Mouse (Mus musculus) retina, postnatal 1 day (tissue): Measurements from ENCODE around the gene Lmnb2.
A peak's percentile ranks its signal among the peaks of the same experiment; 100 is the strongest.

Experiments used
- DNase-seq: peaks from one replicate; pipeline ENCODE4 v3.0.0-alpha.2; 2012

Gene Lmnb2

DNA sequence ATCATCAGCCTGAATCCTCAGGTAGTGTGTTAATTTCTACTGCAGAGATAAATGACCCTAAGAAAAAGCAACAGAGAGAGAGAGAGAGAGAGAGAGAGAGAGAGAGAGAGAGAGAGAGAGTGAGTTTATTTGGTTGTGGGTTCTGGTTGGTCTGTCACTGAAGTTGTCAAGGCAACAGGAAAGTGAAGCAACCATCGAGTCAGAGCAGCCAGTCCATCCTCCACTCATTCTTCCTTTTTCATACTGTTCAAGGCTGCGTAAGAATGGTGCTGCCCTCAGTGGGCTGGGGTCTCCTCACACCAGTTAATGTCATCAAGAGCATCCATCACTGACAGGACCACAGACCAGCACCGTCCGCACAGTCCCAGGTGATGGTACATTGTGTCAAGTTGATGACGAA is 26.2 kb upstream of the Lmnb2 start:
- no peak for DNase-seq

DNA sequence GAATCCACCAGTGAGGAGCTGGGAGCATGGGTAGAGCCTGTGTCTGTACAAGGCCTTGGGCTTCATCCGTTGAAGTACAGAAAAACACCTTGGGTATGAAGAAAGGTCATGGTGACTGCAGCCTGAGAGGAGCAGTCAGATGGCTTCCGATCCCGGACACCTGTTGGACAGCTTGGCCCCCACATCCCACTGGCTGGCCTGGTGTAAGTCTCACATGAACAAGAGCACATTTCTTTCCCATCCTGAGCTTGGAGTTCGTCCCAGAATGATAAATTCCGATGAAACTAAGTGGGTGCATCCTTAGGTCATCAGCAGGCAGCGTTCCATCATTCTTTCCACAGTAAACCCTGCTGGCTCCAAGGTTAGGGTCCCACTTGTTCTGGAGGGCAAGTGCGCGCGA is 25.7 kb upstream of the Lmnb2 start:
- no peak for DNase-seq

DNA sequence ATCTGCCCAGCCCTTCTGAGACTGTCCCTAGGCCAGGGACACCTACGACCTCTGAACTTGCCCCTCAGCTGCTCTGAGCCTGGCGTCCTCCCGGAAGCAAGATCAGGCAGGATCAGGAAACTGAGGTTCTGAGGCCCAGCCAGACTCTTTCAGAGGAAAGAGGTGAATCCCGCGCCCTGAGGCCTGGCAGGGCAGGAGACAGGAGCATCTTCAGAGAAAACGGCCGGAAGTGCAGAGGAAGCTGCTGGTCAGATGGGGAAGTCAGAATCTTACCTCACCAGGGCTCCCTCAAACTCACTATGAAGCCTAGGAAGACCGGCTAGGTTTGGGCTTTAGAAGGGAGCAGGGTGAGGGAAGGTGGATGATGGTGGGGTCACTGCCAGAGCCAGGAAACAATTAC is 24.9 kb upstream of the Lmnb2 start:
- no peak for DNase-seq

DNA sequence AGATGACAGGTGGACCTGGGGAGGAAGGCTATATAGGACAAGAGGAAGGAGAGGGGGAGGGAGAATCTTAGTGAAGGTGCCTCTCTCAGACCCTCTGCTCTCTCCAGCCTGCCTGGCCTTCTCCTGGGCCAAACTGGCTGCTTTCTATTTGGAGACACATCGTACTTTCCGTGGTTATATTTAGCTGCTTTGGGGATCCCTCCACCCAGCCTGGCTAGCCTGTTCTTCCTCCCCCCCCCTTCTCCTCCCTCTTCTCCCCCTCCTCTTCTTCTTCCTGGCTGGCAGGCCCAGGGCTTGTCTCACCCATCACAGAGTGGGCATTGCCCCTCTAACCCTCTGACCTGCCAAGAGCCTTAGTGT is 22.9 kb upstream of the Lmnb2 start:
- no peak for DNase-seq

DNA sequence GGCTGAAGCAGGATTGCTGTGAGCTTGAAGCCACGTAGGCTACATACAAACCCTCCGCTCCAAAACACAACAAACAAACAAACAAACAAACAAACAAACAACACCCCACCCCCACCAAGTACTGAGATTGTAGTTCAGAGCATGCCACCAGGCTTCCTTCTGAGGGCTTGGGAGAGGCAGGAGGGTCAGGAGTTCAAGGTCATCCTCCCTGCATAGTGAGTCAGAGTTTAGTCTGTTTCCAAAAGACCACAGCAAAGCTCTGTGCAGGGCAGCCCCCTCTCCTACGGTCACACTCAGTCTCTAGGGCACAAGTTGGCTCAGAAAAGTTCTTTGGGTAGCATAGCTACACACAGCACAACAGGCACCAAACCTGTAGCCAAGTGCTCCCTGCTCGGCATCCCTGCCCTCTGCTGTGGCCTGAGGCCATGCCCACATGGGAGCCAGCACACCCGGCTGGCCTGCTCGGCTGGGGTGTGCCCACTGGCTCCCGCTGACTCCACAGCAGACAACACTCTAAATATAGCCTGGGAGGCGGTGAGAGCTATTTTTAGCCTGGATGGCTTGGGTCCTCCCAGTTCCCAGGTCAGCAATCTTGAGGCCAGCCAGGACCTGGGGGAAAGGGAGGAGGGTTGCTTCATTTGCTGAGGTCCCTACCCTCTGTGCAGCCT is 22.4 kb upstream of the Lmnb2 start:
- DNase-seq: peak; percentile 83

DNA sequence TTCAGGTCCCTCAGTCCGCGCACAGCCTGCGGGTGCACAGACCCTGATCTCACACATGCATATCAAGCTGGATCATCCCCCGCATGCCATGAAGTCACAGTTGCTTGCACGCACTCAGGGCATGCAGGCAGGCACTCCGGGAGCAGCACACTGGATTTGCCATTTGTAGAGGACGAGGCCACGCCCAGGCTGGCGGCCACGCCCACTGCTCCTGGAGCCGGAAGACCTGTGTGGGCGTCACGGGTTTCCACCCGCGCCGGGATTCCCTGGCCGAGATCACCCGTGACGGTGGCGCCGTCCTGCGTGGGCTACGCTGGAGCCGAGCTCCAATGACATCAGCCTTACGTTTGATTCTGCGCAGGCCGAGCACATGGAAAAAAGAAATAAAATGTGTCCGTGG is 21.6 kb upstream of the Lmnb2 start:
- peak; percentile 91 for DNase-seq

DNA sequence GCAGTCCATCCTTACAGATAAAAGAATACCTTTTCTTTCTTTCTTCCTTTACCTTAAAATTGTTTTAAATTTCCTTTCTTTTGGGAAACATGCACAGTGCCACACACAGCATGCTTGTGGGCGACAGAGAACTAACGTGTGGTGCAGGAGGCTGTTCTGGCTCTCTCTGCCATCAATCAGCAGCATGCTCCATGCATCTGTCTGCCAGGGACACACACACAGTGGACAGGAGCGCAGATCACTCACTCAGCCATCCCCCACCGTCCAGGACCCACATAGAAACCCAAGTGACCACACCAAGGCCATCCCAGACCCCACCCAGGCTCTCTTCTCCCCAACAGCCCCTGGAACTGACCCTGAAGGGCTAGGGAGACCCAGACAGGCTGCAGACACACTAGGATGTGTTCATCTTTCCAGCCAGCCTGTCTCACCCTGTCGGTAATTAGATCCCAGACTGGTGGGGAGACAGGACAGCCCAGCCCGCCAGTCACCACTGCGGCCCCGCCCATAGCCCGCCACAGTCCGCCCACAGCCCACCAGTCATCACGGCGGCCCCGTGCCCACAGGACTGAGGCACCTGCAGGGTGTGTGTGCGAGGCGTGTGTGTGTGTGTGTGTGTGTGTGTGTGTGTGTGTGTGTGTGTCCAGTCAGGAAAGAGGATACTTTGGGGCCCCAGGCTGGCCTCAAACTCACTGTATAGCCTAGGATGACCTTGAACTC is 20.9 kb upstream of the Lmnb2 start:
- peak; percentile 59 for DNase-seq

DNA sequence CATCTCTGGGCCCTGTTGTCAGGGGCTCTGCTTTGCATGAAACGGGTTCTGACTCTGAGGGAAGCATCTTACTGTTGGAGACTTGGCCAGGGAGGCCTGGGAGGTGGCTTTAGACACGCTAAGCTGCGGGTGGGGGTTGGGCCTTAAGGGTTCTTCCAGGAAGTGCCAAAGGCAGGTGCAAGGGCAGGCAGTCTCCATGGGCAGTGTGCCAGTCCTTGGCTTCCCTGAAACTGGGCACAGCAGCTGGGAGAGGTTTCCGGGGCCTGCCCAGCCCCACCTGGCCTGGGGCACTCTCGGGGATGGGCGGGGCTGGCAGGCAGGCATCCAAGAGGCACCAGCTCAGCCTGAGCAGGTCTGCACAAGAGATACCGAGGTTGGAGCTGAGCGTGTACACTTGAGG is 19.6 kb upstream of the Lmnb2 start:
- DNase-seq: peak; percentile 62

DNA sequence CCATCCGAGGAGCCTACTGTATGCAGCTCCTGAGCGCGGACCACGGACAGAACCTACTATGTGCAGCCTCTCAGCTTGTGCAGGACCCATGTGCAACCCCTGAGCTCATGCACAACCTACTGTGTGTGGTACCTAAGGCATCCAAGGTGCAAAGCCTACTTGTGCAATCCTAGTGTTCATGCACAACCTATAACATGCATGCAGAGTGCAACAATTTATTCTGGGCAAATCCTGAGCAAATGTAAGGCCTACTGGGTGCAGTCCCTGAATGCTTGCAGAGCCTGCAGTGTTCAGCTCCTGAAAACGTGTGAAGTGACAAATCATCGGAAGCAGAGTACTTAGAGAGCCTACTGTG is 18.7 kb upstream of the Lmnb2 start:
- DNase-seq: no peak

DNA sequence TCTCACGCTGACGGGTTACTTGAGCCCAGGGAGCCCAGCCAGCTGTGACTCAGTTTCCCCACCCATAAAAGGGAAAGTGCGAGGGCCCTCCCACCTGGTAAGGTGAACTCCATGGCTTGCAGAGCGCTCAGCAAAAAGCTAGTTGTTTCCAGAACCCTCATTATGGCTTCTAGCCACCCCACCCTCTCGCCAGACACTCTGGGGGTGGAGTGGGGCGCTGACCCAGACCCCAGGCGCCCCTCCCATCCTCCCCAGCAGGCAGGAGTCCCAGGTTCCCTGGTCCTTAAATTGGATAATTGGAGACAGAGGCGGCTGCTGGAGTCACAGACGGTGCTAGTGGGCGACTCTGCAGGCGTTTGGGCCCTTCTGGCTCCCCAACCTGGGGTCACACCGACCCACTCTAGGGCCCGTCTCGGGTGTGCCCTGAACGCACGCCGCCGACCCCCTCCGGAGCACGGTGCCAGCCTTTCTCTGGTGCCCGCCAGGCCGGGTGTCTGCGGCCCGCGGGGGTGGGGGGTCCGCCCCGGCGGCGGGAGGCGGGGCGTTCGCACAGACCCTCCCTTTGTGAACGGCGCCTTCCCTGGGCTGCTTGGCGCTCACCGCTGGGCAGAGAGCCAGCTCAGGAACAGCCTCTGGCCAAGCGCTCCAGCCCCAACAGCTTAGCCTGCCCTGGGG is 18.2 kb upstream of the Lmnb2 start:
- DNase-seq: peak; percentile 88

DNA sequence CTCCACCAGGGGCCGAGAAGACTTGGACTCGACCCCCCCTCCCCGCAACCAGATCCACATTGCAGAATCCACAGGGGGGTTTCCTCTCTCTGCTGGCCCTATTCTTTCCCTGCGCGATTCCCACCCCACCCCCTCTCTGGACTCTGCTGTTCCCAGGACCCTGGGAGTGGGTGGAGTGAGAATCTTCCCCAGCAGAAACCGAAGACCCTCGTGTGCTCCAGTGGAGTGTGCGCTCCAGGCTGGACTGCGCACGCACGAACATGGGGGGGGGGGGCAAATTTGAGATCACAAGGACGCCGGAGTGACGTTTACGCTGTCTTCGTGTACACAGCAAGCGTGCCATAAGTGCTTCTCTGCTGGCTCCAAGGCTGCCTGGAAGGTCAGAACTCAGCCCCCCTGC is 17.7 kb upstream of the Lmnb2 start:
- DNase-seq: peak; percentile 57

DNA sequence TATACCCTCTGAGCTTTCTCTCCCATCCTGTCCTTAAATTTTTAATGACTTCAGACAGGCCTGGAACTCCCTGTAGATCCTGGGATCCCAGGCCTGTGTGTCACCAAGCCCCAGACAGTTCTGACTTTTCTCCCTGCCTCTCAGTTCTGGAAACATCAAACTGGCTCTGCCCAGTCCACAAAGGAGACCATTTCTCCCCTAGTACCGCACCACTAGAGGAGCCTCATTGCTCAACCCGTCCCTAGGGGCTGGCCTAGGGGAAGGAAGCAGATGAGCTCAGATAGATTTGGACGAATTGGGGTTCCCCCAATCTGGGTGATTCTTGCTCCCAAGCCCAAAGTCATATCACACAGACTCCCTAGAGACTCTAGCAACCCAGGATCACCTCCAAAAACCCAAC is 17.2 kb upstream of the Lmnb2 start:
- DNase-seq: peak; percentile 14

DNA sequence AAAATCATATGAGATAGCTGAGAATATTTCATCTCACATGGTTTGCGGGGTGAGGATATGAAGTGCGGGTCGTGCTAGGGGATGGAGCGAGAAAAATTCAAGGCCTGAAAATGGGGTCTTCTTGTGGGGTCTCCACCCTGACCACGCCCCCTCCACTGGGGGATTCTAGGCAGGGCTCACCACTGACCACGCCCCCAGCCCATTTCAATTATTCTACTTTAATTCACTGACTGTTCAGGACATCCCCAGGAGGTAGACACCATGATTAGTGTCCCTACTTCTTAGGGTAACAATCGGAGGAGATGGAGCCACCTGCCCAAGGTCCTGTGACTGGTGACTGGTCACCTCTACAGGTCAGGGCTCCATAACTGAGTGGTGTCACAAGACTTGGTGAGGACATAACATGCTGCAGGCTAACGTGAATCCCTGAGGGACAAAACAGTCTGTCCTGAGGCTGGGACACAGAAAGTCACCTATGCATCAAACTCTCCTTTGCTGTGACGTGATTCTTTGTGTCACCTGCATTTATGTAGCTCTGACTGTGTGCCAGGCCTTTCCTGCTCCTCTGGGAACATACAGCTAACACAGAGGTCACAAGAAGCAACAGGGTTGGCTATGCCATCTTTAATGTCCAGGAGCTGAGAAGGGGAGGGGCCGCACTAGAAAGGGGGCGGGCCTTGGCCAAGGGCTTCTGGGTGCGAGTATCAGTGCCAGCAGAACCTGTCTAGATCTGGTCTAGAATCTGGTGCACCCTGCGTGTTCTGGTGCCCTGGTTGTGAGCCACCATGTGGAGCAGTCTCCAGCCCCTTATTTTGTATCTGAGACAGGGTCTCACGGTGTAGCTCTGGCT is 16.3 kb upstream of the Lmnb2 start:
- peak; percentile 9 for DNase-seq

DNA sequence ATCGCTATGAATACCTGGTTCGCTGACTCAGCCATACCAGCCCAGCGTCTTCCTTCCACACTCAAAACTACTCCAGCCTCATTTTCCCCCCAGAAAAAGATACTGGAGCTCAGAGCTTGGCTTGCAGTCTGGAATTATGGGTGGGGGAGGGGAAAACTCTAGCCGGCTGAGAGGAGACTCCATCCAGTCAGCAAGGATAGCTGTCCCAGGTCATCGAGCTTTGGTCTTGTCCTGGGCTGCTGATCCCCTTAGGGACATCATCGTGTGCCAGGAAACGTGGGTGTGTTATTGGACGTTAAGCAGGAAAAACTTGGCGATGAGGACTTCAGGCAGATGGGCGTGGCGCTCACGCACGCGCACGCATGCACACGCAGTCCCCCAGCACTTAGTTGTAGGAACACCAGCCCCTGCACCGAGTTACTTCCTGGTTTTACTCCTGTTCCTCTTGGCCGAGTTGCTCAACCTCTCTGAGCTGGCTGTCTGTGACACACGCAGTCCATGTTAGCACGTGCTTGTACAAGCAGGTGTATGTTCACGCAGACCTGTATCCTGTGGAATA is 15.5 kb upstream of the Lmnb2 start:
- DNase-seq: peak; percentile 49

DNA sequence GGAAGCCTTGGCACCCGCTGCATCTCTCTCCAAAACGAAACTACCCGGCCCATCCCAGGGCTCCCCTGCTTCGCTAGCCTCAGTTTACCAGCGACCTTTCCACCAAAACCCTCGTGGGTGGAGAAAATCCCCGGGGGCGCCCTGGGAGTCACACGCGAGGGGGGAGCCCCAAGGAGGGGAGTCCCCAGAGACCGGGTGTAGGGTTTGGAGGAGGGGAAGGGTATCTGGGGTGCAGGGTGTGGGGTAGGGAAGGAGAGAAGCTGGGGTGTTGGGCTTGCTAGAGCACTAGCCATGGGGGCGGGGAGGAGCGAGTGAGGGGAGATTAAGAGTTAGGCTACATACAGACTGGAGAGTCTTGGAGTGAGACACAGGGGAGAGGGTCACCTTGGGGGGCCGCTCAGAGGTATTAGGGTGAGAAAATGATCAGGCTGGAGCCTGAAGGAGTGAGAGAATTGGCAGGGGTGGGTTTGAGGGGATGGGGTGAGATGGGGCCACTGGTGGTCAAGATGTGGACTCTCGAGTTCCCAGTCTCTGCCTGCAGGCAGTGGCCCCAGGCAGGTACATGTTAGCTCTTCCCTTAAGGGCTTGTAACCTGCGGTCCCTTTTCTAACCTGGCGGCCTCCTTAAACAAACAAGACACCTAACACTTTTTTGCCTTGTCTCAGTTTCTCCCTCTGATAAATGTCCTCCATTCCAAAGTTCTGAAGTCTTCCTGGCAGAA is 14.8 kb upstream of the Lmnb2 start:
- peak; percentile 16 for DNase-seq

DNA sequence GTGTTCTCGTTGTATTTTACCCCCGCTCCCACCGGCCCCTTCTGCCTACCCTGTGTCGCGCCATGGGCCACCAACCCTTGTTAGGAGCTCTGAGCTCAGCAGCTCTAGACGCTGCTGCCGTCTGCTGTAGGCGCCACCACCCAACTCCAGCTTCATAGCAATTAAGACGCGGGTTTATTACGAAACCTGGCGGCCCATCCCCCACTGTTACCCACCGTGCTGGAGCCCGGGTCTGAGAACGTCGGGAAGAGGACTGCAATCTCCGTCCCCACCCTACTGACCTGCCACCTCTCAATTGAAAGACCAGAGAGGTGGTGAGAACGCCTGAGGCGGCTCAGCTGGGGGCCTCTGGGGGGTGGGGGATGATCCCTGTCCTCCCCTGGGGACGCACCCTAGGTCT is 14.2 kb upstream of the Lmnb2 start:
- DNase-seq: peak; percentile 54

DNA sequence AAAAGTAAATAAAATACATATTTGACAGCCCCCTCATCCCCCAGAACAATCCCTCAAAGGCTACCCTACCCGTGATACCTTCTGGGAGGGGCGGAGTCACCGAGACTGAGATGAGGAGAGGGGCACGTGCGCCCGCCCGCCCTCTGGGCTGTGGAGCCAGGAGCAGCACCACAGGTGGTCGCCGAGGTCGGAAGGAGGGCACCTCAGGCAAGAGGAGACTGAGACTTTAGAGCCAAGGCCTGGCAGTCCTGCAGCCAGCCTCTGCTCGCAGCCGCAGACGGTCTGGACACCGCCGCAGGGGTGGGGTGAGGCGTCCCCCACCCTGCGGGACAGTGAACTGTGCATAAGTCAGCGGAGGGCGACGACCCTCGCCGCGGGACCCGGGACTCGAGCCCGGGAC is 13.7 kb upstream of the Lmnb2 start:
- DNase-seq: peak; percentile 37

DNA sequence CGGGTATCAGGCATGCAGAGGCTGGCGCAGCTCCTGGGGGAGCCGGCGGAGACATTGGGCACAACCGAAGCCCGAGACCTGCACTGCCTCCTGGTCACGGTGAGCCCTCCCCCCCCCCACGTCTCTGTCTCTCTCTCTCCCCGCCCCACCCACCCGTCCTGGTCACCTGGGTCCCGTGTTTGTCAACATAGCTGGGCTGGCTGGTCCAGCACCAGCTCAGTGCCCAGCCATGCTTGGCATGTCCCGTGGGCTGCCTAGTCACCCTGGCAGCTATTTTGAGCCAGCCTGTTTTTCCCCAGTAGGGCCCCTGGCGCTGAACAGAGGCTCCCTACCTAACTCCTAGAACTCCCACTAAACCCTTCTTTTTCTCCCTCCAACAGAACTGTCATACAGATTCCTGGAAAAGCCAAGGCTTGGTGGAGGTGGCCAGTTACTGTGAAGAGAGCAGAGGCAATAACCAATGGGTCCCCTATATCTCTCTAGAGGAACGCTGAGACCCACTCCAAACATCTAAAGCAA is 13.2 kb upstream of the Lmnb2 start:
- peak; percentile 27 for DNase-seq

DNA sequence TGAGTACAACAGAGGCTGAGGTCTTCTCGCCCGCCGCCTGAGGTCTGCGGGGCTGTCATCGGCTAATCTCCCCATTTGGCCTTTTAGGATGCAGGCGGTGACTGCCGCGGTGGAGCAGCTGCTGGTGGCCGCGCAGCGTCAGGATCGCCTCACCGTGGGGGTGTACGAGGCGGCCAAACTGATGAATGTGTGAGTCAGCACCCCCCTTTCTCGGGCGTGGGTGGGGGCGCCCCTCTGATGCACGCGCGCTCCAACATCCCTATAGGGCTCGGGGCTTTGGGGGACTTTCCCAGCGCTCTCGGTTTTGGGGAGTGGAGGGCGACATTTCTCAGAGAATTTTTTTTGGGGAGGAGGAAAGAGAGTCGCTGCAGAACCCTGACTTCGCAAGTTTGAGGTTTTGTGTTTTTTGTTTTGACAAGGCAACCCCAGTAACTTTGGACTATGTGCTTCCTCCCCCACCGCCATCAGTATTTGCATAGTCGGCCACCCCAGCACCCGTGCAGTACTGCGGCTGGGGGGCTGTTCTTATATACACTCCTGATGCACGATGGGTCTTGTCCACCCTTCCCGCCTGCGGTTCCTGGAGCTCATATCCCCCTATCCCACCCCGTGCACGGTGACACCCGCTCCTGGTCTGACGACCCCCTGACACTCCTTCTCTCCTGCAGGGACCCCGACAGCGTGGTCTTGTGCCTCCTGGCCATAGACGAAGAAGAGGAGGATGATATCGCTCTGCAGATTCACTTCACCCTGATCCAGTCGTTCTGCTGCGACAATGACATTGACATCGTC is 12.5 kb upstream of the Lmnb2 start:
- DNase-seq: no peak

DNA sequence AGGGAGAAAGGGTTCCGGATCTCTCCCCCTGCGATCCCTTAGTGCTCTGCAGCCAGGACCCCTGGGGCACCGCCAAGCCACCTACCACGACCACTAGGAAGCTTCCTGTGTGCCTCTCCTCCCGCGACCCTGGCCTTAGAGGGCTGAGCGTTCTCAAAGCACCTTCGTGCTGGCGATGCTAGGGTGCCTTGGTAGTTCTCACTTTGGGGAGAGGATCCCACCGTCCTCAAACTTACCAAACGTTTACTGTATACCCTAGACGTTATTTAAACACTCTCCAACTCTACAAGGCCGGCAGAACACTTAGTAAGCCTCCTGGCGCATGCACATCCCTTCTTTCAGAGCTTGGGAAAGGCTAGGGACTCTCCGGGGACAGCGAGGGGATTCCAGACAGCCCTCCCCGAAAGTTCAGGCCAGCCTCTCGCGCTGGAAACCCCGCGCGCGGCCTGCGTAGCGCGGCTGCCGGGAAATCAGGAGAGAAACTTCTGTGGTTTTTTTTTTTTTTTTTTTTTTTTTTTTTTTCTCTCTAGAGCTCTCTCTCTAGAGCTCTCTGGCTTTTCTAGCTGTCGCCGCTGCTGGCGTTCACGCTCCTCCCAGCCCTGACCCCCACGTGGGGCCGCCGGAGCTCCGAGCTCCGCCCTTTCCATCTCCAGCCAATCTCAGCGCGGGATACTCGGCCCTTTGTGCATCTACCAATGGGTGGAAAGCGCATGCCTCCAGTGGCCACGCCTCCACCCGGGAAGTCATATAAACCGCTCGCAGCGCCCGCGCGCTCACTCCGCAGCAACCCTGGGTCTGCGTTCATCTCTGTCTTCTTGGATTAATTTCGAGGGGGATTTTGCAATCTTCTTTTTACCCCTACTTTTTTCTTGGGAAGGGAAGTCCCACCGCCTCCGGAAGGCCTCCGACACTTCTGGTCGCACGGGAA is 11.5 kb upstream of the Lmnb2 start, which contains the start of gene Gadd45b:
TSS of gene Gadd45b (plus strand) at position 775 of the 928 bp plus-strand sequence.
- peak; percentile 99 for DNase-seq
